Mouse (Mus musculus): ENCODE measurements around the gene Atn1. TPM values are rescaled to one million over a fixed set of nuclear protein-coding genes. Genes with fewer than 3 reads are reported as not detected.

Atn1 gene
- polyA plus RNA-seq, 1 experiment from 2014 or later: 14.0 TPM

- ATAC-seq (ENCODE audit: low read depth): peak; percentile 77
- Histone ChIP-seq H3K9ac (ENCODE audit: low read length) (peak overlapping the region; percentile 84), H3K9me3 (ENCODE audit: control insufficient read depth, low read length) (no peaks in the 10 kb centered on the region), H3K27ac (ENCODE audit: low read length) (peak overlapping the region; percentile 81), H3K4me2 (ENCODE audit: low read depth, low read length) (peak overlapping the region; percentile 97), H3K4me3 (ENCODE audit: low read length) (peak overlapping the region; percentile 58), H3K36me3 (ENCODE audit: control insufficient read depth, insufficient read depth, low read length) (peaks cover 32% of the 10 kb centered on the region), H3K27me3 (ENCODE audit: control insufficient read depth, insufficient read depth, low read depth, low read length) (no peaks in the 10 kb centered on the region), H3K4me1 (replicated peaks; ENCODE audit: control insufficient read depth, insufficient read depth, low read length) (peaks cover 23% of the 10 kb centered on the region)
- 2% methylated on average over 85 of the region's 85 CpGs for WGBS
Observed at GRCm38 (mm10) chr6:124745490-124746295, 10.6 kb downstream of the Atn1 start.

- Histone ChIP-seq H3K36me3 (ENCODE audit: control insufficient read depth, insufficient read depth, low read length) (peaks cover 32% of the 10 kb centered on the region), H3K27ac (ENCODE audit: low read length) (peak overlapping the region; percentile 58), H3K9me3 (ENCODE audit: control insufficient read depth, low read length) (no peaks in the 10 kb centered on the region), H3K4me1 (replicated peaks; ENCODE audit: control insufficient read depth, insufficient read depth, low read length) (peaks cover 26% of the 10 kb centered on the region), H3K4me2 (ENCODE audit: low read depth, low read length) (peak overlapping the region; percentile 97), H3K4me3 (ENCODE audit: low read length) (peak overlapping the region; percentile 58), H3K9ac (ENCODE audit: low read length) (peak overlapping the region; percentile 84), H3K27me3 (ENCODE audit: control insufficient read depth, insufficient read depth, low read depth, low read length) (no peaks in the 10 kb centered on the region)
- WGBS: 74% methylated on average over 26 of the region's 26 CpGs
- no peak for ATAC-seq (ENCODE audit: low read depth)
Observed at GRCm38 (mm10) chr6:124744755-124745321, 11.5 kb downstream of the Atn1 start.

- Histone ChIP-seq H3K4me1 (replicated peaks; ENCODE audit: control insufficient read depth, insufficient read depth, low read length) (peaks cover 34% of the 10 kb centered on the region), H3K36me3 (ENCODE audit: control insufficient read depth, insufficient read depth, low read length) (peaks cover 26% of the 10 kb centered on the region), H3K9me3 (ENCODE audit: control insufficient read depth, low read length) (no peaks in the 10 kb centered on the region), H3K27me3 (ENCODE audit: control insufficient read depth, insufficient read depth, low read depth, low read length) (no peaks in the 10 kb centered on the region), H3K4me2 (ENCODE audit: low read depth, low read length) (no peak overlapping the region), H3K9ac (ENCODE audit: low read length) (no peak overlapping the region), H3K27ac (ENCODE audit: low read length) (no peak overlapping the region), H3K4me3 (ENCODE audit: low read length) (no peak overlapping the region)
- 82% methylated on average over 8 of the region's 8 CpGs for WGBS
- no peak for ATAC-seq (ENCODE audit: low read depth)
Observed at GRCm38 (mm10) chr6:124743647-124744046, 12.7 kb downstream of the Atn1 start.

GRCm38 (mm10) chr6:124742839-124743514, 13.3 kb downstream of the Atn1 start:
- Histone ChIP-seq H3K4me3 (ENCODE audit: low read length) (no peak overlapping the region), H3K27me3 (ENCODE audit: control insufficient read depth, insufficient read depth, low read depth, low read length) (no peaks in the 10 kb centered on the region), H3K4me2 (ENCODE audit: low read depth, low read length) (no peak overlapping the region), H3K9me3 (ENCODE audit: control insufficient read depth, low read length) (no peaks in the 10 kb centered on the region), H3K9ac (ENCODE audit: low read length) (0 out of 2 replicates have a peak overlapping the region, but pooled peaks have one; percentile 2), H3K27ac (ENCODE audit: low read length) (no peak overlapping the region), H3K4me1 (replicated peaks; ENCODE audit: control insufficient read depth, insufficient read depth, low read length) (peaks cover 36% of the 10 kb centered on the region), H3K36me3 (ENCODE audit: control insufficient read depth, insufficient read depth, low read length) (peaks cover 22% of the 10 kb centered on the region)
- no peak for ATAC-seq (ENCODE audit: low read depth)
- WGBS: 85% methylated on average over 15 of the region's 15 CpGs

GRCm38 (mm10) chr6:124741842-124742241, 14.5 kb downstream of the Atn1 start:
- ATAC-seq (ENCODE audit: low read depth): no peak
- H3K27me3 ChIP-seq (ENCODE audit: control insufficient read depth, insufficient read depth, low read depth, low read length): no peaks in the 10 kb centered on the region
- peak overlapping the region; percentile 84 for H3K9ac ChIP-seq (ENCODE audit: low read length)
- H3K4me2 ChIP-seq (ENCODE audit: low read depth, low read length): peak overlapping the region; percentile 82
- 73% methylated on average over 3 of the region's 3 CpGs for WGBS
- H3K4me1 ChIP-seq (replicated peaks; ENCODE audit: control insufficient read depth, insufficient read depth, low read length): peaks cover 39% of the 10 kb centered on the region
- H3K27ac ChIP-seq (ENCODE audit: low read length): peak overlapping the region; percentile 100
- H3K9me3 ChIP-seq (ENCODE audit: control insufficient read depth, low read length): no peaks in the 10 kb centered on the region
- H3K36me3 ChIP-seq (ENCODE audit: control insufficient read depth, insufficient read depth, low read length): peaks cover 18% of the 10 kb centered on the region
- H3K4me3 ChIP-seq (ENCODE audit: low read length): peak overlapping the region; percentile 69

GRCm38 (mm10) chr6:124740888-124741761, 15.2 kb downstream of the Atn1 start, which contains the start of gene Grcc10:
Grcc10 (minus strand) TSS chr6:124741374.
- peaks cover 18% of the 10 kb centered on the region for H3K36me3 ChIP-seq (ENCODE audit: control insufficient read depth, insufficient read depth, low read length)
- peak; percentile 84 for ATAC-seq (ENCODE audit: low read depth)
- H3K4me3 ChIP-seq (ENCODE audit: low read length): peak within 1 kb of the TSS; percentile 69
- under 1% methylated on average over 41 of the region's 41 CpGs for WGBS
- peak within 1 kb of the TSS; percentile 84 for H3K9ac ChIP-seq (ENCODE audit: low read length)
- H3K27ac ChIP-seq (ENCODE audit: low read length): peak within 1 kb of the TSS; percentile 100
- no peaks in the 10 kb centered on the region for H3K27me3 ChIP-seq (ENCODE audit: control insufficient read depth, insufficient read depth, low read depth, low read length)
- no peaks in the 10 kb centered on the region for H3K9me3 ChIP-seq (ENCODE audit: control insufficient read depth, low read length)
- H3K4me2 ChIP-seq (ENCODE audit: low read depth, low read length): peak within 1 kb of the TSS; percentile 82
- H3K4me1 ChIP-seq (replicated peaks; ENCODE audit: control insufficient read depth, insufficient read depth, low read length): peaks cover 32% of the 10 kb centered on the region

- Histone ChIP-seq H3K27ac (ENCODE audit: low read length) (peak overlapping the region; percentile 100), H3K27me3 (ENCODE audit: control insufficient read depth, insufficient read depth, low read depth, low read length) (no peaks in the 10 kb centered on the region), H3K4me1 (replicated peaks; ENCODE audit: control insufficient read depth, insufficient read depth, low read length) (peaks cover 28% of the 10 kb centered on the region), H3K4me2 (ENCODE audit: low read depth, low read length) (peak overlapping the region; percentile 82), H3K36me3 (ENCODE audit: control insufficient read depth, insufficient read depth, low read length) (peaks cover 18% of the 10 kb centered on the region), H3K4me3 (ENCODE audit: low read length) (peak overlapping the region; percentile 69), H3K9ac (ENCODE audit: low read length) (peak overlapping the region; percentile 84), H3K9me3 (ENCODE audit: control insufficient read depth, low read length) (no peaks in the 10 kb centered on the region)
- under 1% methylated on average over 29 of the region's 29 CpGs for WGBS
- peak; percentile 15 for ATAC-seq (ENCODE audit: low read depth)
Observed at GRCm38 (mm10) chr6:124740211-124740887, 16.0 kb downstream of the Atn1 start.

- ATAC-seq (ENCODE audit: low read depth): no peak
- no peaks in the 10 kb centered on the region for H3K9me3 ChIP-seq (ENCODE audit: control insufficient read depth, low read length)
- H3K27me3 ChIP-seq (ENCODE audit: control insufficient read depth, insufficient read depth, low read depth, low read length): no peaks in the 10 kb centered on the region
- peaks cover 9% of the 10 kb centered on the region for H3K36me3 ChIP-seq (ENCODE audit: control insufficient read depth, insufficient read depth, low read length)
- H3K27ac ChIP-seq (ENCODE audit: low read length): peak overlapping the region; percentile 78
- no peak overlapping the region; the same call in 1 of the 2 replicates for H3K4me2 ChIP-seq (ENCODE audit: low read depth, low read length)
- H3K4me1 ChIP-seq (replicated peaks; ENCODE audit: control insufficient read depth, insufficient read depth, low read length): peaks cover 24% of the 10 kb centered on the region
- peak overlapping the region; percentile 47 for H3K9ac ChIP-seq (ENCODE audit: low read length)
- 84% methylated on average over 10 of the region's 10 CpGs for WGBS
- no peak overlapping the region for H3K4me3 ChIP-seq (ENCODE audit: low read length)
Observed at GRCm38 (mm10) chr6:124739231-124739796, 17.0 kb downstream of the Atn1 start.

All from lung, embryonic 16.5 days (tissue).